Mouse (Mus musculus) thymus, postnatal 10 days (tissue): ENCODE measurements around the gene Xylt1.

Experiments
- DNase-seq, 2 experiments: peaks; one replicate each; pipeline ENCODE4 v3.0.0; 2021; ENCODE audit warnings: low spot score in 2 of 2

Gene Xylt1

GRCm38 (mm10) chr7:117435091-117435490 lies 54.3 kb downstream of the Xylt1 start:
- DNase-seq, result no peak

DNA sequence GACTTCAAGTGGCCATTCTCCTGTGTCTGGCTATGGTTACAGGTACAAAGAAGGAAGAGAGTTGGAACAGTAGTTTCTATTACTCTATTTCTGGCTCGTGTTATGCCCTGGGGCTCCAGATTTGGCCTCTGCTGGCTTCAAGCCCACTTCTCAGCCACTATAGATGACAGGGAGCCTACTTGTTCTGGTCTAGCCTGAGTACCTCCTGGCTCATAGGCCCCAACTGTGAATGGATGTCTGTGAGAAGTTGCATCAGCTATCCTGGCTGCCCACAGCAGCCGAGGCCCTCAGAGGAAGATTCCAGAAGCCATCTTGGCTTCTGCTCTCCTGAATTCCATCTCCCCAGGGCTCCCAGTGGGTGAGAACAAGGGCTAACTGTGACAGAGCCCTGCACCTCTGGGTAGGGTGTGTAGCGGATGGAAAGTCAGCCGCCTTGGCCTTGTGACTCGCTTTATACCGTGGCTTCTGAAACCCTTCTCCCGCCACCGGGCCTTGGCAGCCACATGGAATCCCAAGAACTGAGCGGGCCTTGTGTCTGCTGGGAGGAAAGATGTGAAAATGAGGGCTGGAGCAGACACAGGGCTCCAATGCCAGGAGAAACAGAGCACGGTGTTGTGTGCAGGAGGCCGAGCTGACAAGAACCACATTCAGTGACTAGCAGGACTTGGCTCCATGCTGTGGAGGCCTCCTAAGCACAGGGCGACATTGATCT lies 55.1 kb downstream of the Xylt1 start:
- DNase-seq, result no peak

DNA sequence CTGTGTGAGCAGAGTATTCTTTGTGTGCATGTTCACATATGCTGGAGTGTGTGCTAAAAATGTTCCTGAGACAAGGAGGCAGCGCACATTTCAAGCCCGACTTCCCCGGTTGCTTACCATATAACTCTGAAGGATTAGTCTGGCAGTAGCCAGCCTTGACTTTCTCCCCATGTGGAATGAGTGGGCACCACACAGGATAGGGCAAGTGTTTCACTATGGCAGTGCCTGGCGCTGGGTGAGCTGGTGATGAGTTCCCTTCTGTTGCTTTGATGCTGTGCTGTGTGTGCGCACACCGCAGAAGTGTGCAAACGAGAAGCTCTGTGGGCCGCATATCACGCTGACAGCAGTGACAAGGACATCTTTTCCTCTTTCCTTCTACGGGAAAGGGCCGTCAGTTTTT lies 56.1 kb downstream of the Xylt1 start:
- no peak for DNase-seq

GRCm38 (mm10) chr7:117440994-117441393 lies 60.2 kb downstream of the Xylt1 start:
- DNase-seq, result no peak

DNA sequence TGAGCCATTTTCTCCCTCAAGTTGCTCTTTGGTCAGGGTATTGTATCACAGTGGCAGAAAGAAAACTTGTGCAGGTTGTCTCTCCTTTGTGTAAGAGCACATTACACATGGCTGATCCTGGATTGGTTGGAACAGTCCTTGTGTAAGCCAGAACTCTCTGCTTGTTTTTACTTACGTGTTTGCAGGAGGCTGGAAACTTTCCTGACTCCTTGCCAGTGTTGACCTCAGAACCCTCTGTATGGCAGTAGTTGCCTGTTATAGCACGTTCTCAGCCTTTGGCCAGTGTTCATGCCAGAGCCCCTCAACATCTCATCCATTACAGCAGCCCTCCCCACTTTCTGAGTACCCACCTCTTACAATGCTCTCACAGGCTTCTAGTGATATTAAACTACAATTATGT lies 61.9 kb downstream of the Xylt1 start:
- no peak for DNase-seq

DNA sequence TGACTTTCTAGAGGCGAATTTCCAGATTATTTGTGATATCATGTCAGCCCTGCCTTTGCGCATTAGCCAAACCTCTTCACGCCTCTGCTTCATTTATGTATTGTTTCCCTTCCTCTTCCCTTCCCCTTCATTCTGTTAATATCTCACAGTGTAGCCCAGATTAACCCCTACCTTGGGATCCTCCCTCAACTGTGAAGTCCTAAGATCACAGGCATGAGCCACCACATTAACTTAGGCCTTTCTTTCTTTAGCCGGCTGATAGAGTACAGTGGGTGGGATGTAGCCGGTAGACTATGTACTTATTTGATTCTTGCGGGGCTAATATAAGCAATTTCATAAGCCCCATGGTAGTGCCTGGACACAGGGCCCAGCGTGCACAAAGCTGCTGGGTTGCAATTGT lies 62.4 kb downstream of the Xylt1 start:
- no peak for DNase-seq

DNA sequence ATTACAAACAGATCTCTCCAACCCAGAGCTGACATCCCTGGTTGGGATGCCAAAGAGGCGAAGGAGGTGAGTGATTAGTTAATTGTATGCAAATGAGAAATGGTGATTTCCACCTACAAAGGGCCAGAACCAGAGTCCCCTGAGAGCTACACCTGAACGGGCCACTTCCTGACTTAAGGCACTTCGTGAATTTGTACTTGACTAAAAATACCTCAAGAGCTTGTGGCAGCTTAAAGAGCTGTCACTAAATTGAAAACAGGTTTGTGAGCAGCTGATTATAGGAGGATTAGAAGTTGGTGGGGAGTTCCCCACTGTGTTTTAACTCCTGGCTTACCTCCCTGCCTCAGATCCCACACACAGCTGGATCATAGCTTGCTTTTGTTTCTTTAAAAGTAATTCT lies 64.7 kb downstream of the Xylt1 start:
- DNase-seq, result no peak

- no peak for DNase-seq
Observed at GRCm38 (mm10) chr7:117449605-117450004, 68.8 kb downstream of the Xylt1 start.

DNA sequence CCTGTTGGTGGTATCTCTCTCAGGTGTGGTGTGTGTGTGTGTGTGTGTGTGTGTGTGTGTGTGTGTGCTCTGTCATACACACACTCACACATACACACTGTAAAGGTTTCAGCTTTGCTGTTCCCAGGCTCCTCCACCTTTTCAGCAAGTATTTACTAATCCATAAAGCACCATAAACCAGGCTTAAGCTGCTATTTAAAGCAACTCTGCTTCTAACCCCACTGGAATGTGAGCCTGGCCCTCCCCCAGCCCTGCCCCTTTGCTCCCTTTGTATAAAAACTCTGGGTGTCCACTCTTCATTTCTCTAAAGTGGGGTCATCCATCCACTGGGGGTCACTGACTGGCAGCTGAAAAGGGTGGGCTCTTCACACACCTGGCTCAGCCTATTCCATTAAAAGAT lies 70.4 kb downstream of the Xylt1 start:
- no peak for DNase-seq

DNA sequence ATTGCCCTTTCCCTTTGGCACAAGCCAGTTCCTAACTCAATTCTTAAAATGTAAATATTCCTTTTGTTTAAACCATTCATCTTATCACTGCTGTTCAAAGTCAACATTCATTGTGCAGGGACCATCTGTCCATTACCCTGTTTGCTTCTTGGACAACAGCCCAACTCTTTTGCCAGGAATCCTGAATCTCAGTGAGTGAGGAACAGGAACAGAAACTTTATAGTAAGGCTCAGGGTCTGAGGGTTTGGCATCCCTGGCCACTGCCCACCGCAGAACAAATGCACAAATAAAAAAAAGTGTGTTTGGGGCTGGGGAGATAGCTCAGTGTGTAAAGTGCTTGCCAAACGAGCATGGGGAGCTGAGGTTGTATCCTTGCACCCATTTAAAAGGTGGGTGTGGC lies 71.5 kb downstream of the Xylt1 start:
- no peak for DNase-seq

DNA sequence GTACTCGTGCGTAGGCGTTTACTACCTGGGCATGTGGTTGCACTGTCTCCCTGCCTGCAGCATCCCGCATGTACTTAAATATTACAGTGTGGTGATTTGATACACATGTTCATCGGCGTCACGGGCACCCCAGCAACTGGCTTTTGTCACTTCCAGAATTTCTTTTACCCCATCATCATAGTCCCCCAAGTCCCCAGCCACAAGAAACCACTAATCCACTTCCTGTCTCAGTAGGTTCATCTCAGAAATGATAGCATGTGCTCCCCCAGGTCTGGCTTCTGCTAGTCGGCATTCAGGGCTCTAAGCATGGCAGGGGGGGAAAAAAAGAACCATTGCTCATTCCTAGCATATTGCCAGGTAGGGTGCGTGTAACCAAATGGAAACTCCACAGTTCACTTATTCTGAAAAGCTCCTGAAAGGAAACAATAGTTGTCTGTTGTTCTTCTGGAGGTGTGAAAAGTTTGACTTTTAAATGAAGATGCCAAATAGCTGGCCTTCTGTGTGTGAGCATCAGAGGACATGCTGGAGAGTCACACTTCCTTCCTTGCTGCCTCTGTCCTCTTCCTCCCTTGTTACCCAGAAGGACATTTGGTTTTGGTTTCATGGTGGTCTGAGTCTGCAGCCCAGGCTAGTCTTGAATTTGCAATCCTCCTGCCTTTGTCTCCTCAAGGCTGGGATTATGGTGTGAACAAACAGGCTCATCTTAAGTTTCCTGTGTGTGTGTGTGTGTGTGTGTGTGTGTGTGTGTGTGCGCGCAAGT lies 74.2 kb downstream of the Xylt1 start:
- DNase-seq, result no peak

- peak; percentile 16 to 55 for DNase-seq
Observed at GRCm38 (mm10) chr7:117462196-117462935, 81.6 kb downstream of the Xylt1 start.

DNA sequence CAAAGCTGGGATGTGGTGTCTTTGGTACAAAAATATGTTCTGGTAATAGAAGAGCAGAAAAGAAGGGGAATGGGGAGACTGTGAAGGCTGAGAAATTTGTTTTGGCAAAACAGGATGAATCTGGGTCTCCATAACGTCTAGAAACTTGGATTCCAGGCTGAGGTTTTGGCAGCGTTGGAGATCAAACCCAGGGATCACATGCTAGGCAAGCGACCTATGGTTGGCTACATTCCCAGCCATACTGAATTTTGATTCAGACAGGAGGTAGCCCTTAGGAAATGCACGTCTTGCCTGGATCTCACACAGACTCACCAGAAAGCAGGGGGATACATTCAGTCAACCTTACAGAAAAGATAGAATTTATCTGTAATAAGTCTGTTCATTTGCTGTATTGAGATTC lies 84.2 kb downstream of the Xylt1 start:
- DNase-seq, result no peak

GRCm38 (mm10) chr7:117466006-117466780 lies 85.4 kb downstream of the Xylt1 start:
- DNase-seq, result no peak

DNA sequence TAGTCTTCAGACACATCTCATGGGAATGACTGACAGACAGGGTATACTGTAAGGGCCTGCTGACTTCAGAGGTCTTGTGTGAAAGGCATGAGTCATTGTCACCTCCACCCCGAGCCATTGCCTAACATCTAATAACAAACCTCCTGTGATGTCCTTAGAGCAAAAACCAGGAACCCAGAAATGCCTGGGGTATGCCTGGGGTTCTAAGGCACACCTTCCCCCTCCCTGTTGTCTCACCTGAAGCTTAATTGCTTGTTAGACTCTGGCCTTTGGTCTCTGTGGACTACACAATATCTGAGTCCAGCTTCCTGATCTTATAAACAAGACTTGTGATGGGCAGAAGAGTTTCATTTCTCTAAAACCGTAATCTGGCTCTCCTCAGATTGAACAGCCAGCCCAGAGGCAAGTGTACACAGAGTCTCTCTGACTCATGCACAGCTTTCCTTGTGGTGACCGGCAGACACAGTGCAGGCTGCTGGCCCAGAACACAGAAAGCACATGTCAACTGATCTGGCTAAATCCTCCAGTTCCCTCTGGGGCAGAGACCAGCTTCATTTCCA lies 89.5 kb downstream of the Xylt1 start:
- DNase-seq, result no peak

DNA sequence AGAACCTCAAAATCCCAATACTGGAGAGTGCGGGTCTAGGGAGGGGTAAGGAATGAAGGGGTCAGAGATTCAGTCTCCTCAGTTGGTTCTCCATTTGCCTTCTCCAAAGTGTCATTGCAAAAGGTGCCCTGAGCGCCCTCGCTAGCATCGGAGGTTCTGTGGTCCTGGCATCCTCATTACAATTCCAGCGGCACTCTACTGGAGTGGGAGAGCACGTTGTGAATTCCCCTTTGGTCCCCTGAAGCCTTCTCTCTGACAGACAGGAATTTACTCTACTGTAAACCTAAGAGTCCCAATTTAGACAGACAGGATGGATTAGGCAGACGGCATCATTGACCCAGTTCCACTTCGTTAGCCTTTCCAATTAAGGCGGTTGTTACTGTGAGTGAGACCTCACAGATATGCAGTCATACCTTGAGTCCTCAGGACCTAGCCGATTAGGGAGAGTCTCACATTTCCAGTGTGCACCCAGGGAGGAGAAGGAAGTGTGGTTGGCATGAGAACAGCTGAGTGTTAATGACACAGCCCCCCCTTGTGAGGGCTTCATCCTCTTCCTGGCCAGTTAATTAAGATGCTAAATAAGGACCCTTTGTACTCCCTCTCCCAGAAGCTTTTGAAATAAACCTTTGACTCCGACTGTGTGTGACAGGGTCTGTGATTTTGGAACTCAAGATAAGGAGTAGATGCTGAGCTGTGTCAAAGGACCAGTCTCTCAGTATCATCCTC lies 91.4 kb downstream of the Xylt1 start:
- no peak for DNase-seq

- DNase-seq, result no peak
Observed at GRCm38 (mm10) chr7:117472781-117473743, 92.3 kb downstream of the Xylt1 start.

- no peak for DNase-seq
Observed at GRCm38 (mm10) chr7:117474302-117474701, 93.5 kb downstream of the Xylt1 start.

- DNase-seq, result no peak
Observed at GRCm38 (mm10) chr7:117475106-117475505, 94.3 kb downstream of the Xylt1 start.

- DNase-seq, result no peak
Observed at GRCm38 (mm10) chr7:117478937-117479336, 98.2 kb downstream of the Xylt1 start.
